Mouse (Mus musculus): ENCODE results near the gene Sec62.
"Not testable (repeated sequence)": the region's sequence is repeated elsewhere in the genome, so short reads cannot be mapped to it uniquely, and the experiment has no call there.

Gene Sec62

DNA sequence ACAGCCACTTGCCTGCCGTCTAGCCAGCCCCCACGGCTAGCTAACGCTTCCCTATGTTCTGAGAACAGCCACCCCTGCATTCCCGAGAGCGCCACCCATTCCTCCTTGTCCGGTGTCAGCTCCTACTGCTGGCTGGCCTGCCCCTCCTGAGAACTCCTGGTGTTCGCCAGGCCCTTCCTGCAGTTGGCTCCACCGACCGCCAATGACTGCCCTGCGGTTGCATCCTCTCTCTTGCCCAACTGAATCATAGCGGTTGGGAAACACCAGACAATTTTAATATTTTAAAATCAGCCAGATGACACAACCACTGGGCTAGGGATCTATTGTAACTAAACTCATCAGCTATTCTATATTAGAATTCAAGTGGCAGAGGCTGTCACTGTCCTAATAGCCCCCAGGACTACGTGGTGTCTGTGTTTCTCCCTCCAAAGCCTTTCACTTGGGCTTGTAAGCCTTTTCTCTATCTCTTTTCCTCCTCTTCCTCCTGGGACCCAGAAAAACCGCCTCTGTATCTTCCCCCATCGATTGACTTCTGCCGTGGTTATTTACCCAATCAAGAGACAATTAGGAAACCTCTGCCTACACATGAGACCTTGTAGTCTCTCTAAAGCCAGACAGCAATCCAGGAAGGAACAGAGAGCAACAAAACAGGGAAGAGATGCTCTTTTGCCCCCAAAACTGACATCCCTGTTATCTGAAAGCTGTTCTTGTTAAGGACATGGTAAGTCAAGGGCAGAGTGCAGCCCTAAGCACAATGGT is 39.4 kb downstream of the Sec62 start:
- DNase-seq (ENCODE audit: low spot score in 2 of 2) = no peak

DNA sequence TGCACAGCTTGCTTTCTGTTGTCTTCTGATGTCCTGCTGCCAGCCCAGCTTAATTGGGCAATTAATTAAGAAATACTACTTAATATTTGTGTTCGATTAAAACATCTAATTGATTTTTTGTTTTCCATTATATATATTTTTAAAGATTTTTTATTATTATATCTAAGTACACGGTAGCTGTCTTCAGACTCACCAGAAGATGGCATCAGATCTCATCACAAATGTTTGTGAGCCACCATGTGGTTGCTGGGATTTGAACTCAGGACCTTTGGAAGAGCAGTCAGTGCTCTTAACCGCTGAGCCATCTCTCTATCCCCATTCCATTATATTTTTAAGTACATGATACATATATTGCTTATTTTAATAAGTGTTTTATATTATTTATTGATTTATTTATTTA is 40.6 kb downstream of the Sec62 start:
- DNase-seq (ENCODE audit: low spot score in 2 of 2) = no peak

DNA sequence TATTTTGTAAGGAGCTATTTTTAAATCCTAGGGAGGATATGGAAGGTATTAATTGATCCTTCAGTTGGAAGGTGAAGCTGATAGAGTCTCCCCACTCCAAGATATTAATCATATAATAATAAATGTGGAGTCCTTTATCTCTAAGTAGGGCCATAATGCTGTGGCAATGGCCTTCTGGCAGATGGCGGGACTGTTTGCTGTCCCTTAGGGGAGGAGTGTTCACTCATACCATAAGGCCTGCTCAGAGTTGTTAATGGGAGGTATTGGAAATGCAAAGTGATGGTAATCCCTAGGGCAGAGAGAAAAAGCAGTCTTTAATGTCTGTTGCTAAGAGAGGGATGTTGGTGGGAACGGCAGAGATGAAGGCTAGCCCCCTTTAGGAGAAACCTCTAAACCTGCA is 53.1 kb downstream of the Sec62 start:
- DNase-seq (ENCODE audit: low spot score in 2 of 2) = no peak

- no peak for DNase-seq (ENCODE audit: low spot score in 2 of 2)
Observed at GRCm38 (mm10) chr3:30847413-30847812, 54.7 kb downstream of the Sec62 start.

- no peak for DNase-seq (ENCODE audit: low spot score in 2 of 2)
Observed at GRCm38 (mm10) chr3:30851422-30851821, 58.7 kb downstream of the Sec62 start.

DNA sequence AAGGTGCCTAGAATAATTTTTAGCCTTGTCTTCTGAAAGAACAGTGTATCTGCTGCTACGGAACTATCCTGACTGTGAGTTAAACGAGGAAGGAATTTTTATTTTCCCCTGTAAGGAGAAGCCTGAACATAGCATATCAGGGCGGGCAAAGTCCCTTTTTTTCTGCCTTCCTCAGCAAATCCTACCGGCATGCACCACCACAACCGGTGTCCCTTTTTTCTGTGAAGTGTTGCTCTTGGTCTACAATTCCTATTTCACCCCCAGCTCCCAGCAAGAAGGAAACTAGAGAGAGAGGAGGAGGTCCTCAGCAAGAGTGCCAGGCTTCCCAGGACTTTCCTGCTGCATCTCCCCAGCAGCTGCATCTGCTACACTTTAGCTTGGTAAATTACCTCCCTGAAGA is 60.9 kb downstream of the Sec62 start:
- no peak for DNase-seq (ENCODE audit: low spot score in 2 of 2)

DNA sequence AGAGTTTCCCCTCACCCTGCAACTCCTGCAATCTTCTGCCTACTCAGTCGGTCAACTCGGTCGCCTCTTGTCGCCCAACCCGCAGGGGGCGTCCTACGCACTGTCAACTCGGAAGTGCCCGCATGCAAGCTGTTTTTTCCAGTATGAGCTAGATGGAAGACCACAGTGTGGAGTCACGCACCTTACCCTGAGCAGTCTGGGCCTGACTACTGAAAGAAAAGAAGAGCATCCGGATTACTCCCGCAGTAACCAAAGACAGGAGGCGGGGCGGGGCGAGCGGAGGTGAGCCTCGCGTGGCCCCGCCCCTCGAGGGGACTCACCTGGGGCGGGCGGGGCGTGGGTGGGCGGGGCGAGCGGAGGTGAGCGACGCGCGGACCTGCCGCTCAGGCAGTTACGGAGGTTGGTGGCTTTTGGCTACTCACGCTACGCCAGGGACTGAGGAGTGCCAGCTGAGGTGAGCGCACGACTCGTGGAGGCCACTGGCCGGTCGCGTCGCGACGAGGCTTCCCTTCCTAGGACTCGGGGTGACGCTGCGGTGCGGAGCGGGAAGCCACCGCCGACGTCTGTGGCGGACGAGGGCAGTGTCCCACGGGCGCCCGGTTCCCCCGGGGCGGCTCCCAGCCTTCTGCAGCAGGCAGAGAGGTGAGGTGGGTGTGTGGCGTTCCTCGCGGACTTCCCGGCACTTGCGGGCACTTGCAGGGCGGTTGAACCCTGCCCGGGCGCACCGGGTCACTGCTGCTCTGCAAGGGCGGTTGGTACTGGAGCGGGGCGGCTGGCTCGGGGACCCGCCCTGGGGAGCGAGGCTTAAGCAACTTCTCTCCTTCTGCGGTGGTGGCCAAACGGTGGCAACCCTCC is 63.2 kb downstream of the Sec62 start, which contains the start of gene Gpr160:
TSS of gene Gpr160 (plus strand) at position 347 of the 855 bp plus-strand sequence.
- DNase-seq (ENCODE audit: low spot score in 2 of 2) = peak; percentile 46 to 75

GRCm38 (mm10) chr3:30859599-30859998 is 66.9 kb downstream of the Sec62 start:
- not testable (repeated sequence) for DNase-seq (ENCODE audit: low spot score in 2 of 2)

GRCm38 (mm10) chr3:30860705-30861104 is 68.0 kb downstream of the Sec62 start:
- DNase-seq (ENCODE audit: low spot score in 2 of 2) = peak in 1 of 2 experiments; percentile 39

GRCm38 (mm10) chr3:30863712-30864435 is 71.2 kb downstream of the Sec62 start:
- no peak for DNase-seq (ENCODE audit: low spot score in 2 of 2)

DNA sequence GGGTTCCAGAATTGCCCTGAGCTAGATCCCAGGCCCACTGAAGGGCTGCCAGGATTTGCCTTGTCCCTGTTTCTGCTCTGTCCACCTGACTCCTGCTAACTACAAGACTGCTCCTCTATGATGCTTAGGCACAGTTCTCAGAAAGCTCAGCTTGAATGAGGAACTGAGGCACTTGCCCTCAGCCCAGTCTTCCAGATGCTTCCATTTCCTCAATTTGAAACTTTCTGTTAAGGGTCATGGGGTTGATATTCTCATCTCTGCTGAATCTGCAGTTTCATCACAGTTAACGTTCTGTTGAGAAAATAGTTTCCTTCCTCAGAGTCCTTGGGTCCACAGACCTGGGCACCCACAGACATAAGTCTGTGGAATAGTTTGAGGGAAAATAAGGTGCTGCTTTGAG is 72.0 kb downstream of the Sec62 start:
- DNase-seq (ENCODE audit: low spot score in 2 of 2) = no peak

GRCm38 (mm10) chr3:30868176-30868575 is 75.5 kb downstream of the Sec62 start:
- no peak for DNase-seq (ENCODE audit: low spot score in 2 of 2)

DNA sequence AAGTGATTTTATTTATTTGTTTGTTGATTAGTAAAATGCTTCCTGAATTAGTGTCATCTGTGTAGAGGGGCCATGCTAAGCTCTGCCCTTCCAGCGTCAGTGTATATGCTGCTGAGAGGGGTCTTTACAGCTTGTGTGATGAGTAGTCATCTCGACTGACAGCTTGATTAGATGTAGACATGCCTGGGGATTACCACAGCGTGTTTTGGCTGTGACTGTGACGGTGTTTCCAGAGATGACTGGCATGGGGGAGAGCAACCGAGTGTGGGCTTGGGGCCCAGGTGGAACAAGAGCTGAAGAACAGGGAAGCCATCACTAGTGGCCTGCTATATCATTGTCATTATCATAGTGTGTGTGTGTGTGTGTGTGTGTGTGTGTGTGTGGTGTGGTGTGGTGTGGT is 76.0 kb downstream of the Sec62 start:
- no peak for DNase-seq (ENCODE audit: low spot score in 2 of 2)

GRCm38 (mm10) chr3:30869995-30870394 is 77.3 kb downstream of the Sec62 start:
- no peak for DNase-seq (ENCODE audit: low spot score in 2 of 2)

All from urinary bladder, adult 18-20 months (tissue).